ENCODE assay signal across 8 mouse cellular contexts in genomic region chr5:30915974-30916433, GRCm38 (mm10). TPM values are rescaled to one million over a fixed set of nuclear protein-coding genes. Genes with fewer than 3 reads are reported as not detected.
DNase-seq lines count a peak whose midpoint lies in the region; ATAC-seq and TF ChIP-seq lines count a peak whose summit lies in the region.

No protein-coding gene starts in this region.

- H3K4me2 ChIP-seq in embryonic facial prominence, embryonic 15.5 days (replicated peaks), result peak overlapping the region; percentile 70
- H3K4me2 ChIP-seq in limb, embryonic 13.5 days (replicated peaks), result peak overlapping the region; percentile 99
- H3K4me2 ChIP-seq in midbrain, embryonic 15.5 days, result peak overlapping the region; percentile 31

- peak; percentile 64 for ATAC-seq in embryonic facial prominence, embryonic 15.5 days (ENCODE audit: insufficient number of reproducible peaks, low FRiP score, low TSS enrichment, low read depth)
- ATAC-seq in limb, embryonic 13.5 days (ENCODE audit: low FRiP score, low read depth), result peak; percentile 6
- ATAC-seq in midbrain, embryonic 15.5 days (replicated peaks), result peak; percentile 88

- WGBS in embryonic facial prominence, embryonic 15.5 days, result 3% methylated on average over 7 of the region's 7 CpGs
- WGBS in limb, embryonic 13.5 days, result 9% methylated on average over 7 of the region's 7 CpGs
- whole genome bisulfite sequencing in midbrain, embryonic 15.5 days, result under 1% methylated on average over 7 of the region's 7 CpGs

- no peak for TF ChIP-seq POLR2A in bone marrow macrophage, adult 2 months (IDR thresholded peaks at IDR 0.05; ENCODE audit: borderline replicate concordance, low read depth, low read length)

- H3K27me3 ChIP-seq in embryonic facial prominence, embryonic 15.5 days, result no peaks in the 10 kb centered on the region
- H3K27me3 ChIP-seq in limb, embryonic 13.5 days, result no peaks in the 10 kb centered on the region
- H3K27me3 ChIP-seq in midbrain, embryonic 15.5 days (replicated peaks), result no peaks in the 10 kb centered on the region

- DNase-seq in CD4-positive helper T cell, adult 2 months (ENCODE audit: low read depth, low spot score), result peak; percentile 67
- peak; percentile 98 to 99 for DNase-seq in heart, adult 9 months (ENCODE audit: low spot score in 2 of 2)
- DNase-seq in kidney, adult 9 months, result peak; percentile 98
- DNase-seq in spleen, postnatal 10 days (ENCODE audit: low spot score in 2 of 2), result peak; percentile 51 to 70

- H3K9me3 ChIP-seq in embryonic facial prominence, embryonic 15.5 days (replicated peaks), result no peaks in the 10 kb centered on the region
- no peaks in the 10 kb centered on the region for H3K9me3 ChIP-seq in limb, embryonic 13.5 days
- H3K9me3 ChIP-seq in midbrain, embryonic 15.5 days, result no peaks in the 10 kb centered on the region

- TF ChIP-seq CTCF in bone marrow macrophage, adult 2 months (IDR thresholded peaks at IDR 0.05; ENCODE audit: low read depth, low read length), result 0 out of 2 replicates have a peak, but pooled peaks have one; percentile 22

- no peak overlapping the region for H3K4me3 ChIP-seq in bone marrow macrophage, adult 2 months (ENCODE audit: insufficient read depth, low read length)
- H3K4me3 ChIP-seq in embryonic facial prominence, embryonic 15.5 days (replicated peaks), result peak overlapping the region; percentile 55
- peak overlapping the region; percentile 65 for H3K4me3 ChIP-seq in limb, embryonic 13.5 days
- no peak overlapping the region; the same call in 1 of the 2 replicates for H3K4me3 ChIP-seq in midbrain, embryonic 15.5 days

- peak overlapping the region; percentile 95 for H3K27ac ChIP-seq in bone marrow macrophage, adult 2 months (ENCODE audit: insufficient read depth, low read depth, low read length)
- peak overlapping the region; percentile 95 for H3K27ac ChIP-seq in embryonic facial prominence, embryonic 15.5 days (replicated peaks)
- peak overlapping the region; percentile 99; the same call in 1 of the 2 replicates for H3K27ac ChIP-seq in limb, embryonic 13.5 days
- H3K27ac ChIP-seq in midbrain, embryonic 15.5 days, result peak overlapping the region; percentile 51

- H3K36me3 ChIP-seq in embryonic facial prominence, embryonic 15.5 days, result peaks cover 43% of the 10 kb centered on the region
- peaks cover 44% of the 10 kb centered on the region for H3K36me3 ChIP-seq in limb, embryonic 13.5 days
- H3K36me3 ChIP-seq in midbrain, embryonic 15.5 days (replicated peaks), result no peaks in the 10 kb centered on the region

- peak overlapping the region; percentile 53; the same call in 1 of the 2 replicates for H3K9ac ChIP-seq in embryonic facial prominence, embryonic 15.5 days
- peak overlapping the region; percentile 89 for H3K9ac ChIP-seq in limb, embryonic 13.5 days
- H3K9ac ChIP-seq in midbrain, embryonic 15.5 days, result no peak overlapping the region

- H3K4me1 ChIP-seq in bone marrow macrophage, adult 2 months (ENCODE audit: control insufficient read depth, insufficient read depth, low read length), result peaks cover 42% of the 10 kb centered on the region
- H3K4me1 ChIP-seq in embryonic facial prominence, embryonic 15.5 days, result peaks cover 81% of the 10 kb centered on the region
- H3K4me1 ChIP-seq in limb, embryonic 13.5 days, result peaks cover 89% of the 10 kb centered on the region
- peaks cover 24% of the 10 kb centered on the region for H3K4me1 ChIP-seq in midbrain, embryonic 15.5 days

RNA-seq across cellular contexts. Expression of gene Emilin1, which starts 2.8 kb away (rescaled TPM):
- polyA plus RNA-seq in bone marrow macrophage, adult 2 months (2012; ENCODE audit: insufficient read depth, insufficient read length, missing spikeins), result 29.1 and 37.2 TPM in 2 replicates
- 244 and 254 TPM in 2 replicates for polyA plus RNA-seq in embryonic facial prominence, embryonic 15.5 days (2015; fragmentation: Nextera tagmentation; extraction: Ambion mirVana)
- polyA plus RNA-seq in limb, embryonic 13.5 days (2015; fragmentation: Nextera tagmentation; extraction: Ambion mirVana), result 279 and 281 TPM in 2 replicates
- polyA plus RNA-seq in midbrain, embryonic 15.5 days (2015; fragmentation: Nextera tagmentation; extraction: Ambion mirVana), result 17.8 and 20.3 TPM in 2 replicates

RNA-seq across cellular contexts. Expression of gene Khk, which starts 5.2 kb away (rescaled TPM):
- polyA plus RNA-seq in bone marrow macrophage, adult 2 months (2012; ENCODE audit: insufficient read depth, insufficient read length, missing spikeins), result 29.8 and 38.9 TPM in 2 replicates
- polyA plus RNA-seq in embryonic facial prominence, embryonic 15.5 days (2015; fragmentation: Nextera tagmentation; extraction: Ambion mirVana), result 23.8 and 25.6 TPM in 2 replicates
- 20.0 and 22.6 TPM in 2 replicates for polyA plus RNA-seq in limb, embryonic 13.5 days (2015; fragmentation: Nextera tagmentation; extraction: Ambion mirVana)
- polyA plus RNA-seq in midbrain, embryonic 15.5 days (2015; fragmentation: Nextera tagmentation; extraction: Ambion mirVana), result 8.0 and 10.4 TPM in 2 replicates

RNA-seq across cellular contexts. Expression of gene Ost4, which starts 8.4 kb away (rescaled TPM):
- polyA plus RNA-seq in bone marrow macrophage, adult 2 months (2012; ENCODE audit: insufficient read depth, insufficient read length, missing spikeins), result 317 and 358 TPM in 2 replicates
- 482 and 502 TPM in 2 replicates for polyA plus RNA-seq in embryonic facial prominence, embryonic 15.5 days (2015; fragmentation: Nextera tagmentation; extraction: Ambion mirVana)
- 408 and 424 TPM in 2 replicates for polyA plus RNA-seq in limb, embryonic 13.5 days (2015; fragmentation: Nextera tagmentation; extraction: Ambion mirVana)
- 217 and 225 TPM in 2 replicates for polyA plus RNA-seq in midbrain, embryonic 15.5 days (2015; fragmentation: Nextera tagmentation; extraction: Ambion mirVana)

RNA-seq across cellular contexts. Expression of gene Agbl5, which starts 27.5 kb away (rescaled TPM):
- 5.8 and 6.5 TPM in 2 replicates for polyA plus RNA-seq in bone marrow macrophage, adult 2 months (2012; ENCODE audit: insufficient read depth, insufficient read length, missing spikeins)
- polyA plus RNA-seq in embryonic facial prominence, embryonic 15.5 days (2015; fragmentation: Nextera tagmentation; extraction: Ambion mirVana), result 22.1 and 28.7 TPM in 2 replicates
- polyA plus RNA-seq in limb, embryonic 13.5 days (2015; fragmentation: Nextera tagmentation; extraction: Ambion mirVana), result 32.5 and 34.0 TPM in 2 replicates
- polyA plus RNA-seq in midbrain, embryonic 15.5 days (2015; fragmentation: Nextera tagmentation; extraction: Ambion mirVana), result 25.2 and 32.3 TPM in 2 replicates

RNA-seq across cellular contexts. Expression of gene Cgref1, which starts 29.4 kb away (rescaled TPM):
- polyA plus RNA-seq in bone marrow macrophage, adult 2 months (2012; ENCODE audit: insufficient read depth, insufficient read length, missing spikeins), result not detected in 2 replicates
- polyA plus RNA-seq in embryonic facial prominence, embryonic 15.5 days (2015; fragmentation: Nextera tagmentation; extraction: Ambion mirVana), result 32.1 and 34.0 TPM in 2 replicates
- 7.6 and 8.7 TPM in 2 replicates for polyA plus RNA-seq in limb, embryonic 13.5 days (2015; fragmentation: Nextera tagmentation; extraction: Ambion mirVana)
- polyA plus RNA-seq in midbrain, embryonic 15.5 days (2015; fragmentation: Nextera tagmentation; extraction: Ambion mirVana), result 62.7 and 66.5 TPM in 2 replicates

Comparison
In these comparisons a context has a peak if more than half of its experiments do, and no peak if none do; other contexts are left out.
1. H3K4me3 ChIP-seq: peak in embryonic facial prominence, embryonic 15.5 days (single experiment) and limb, embryonic 13.5 days (single experiment); none in bone marrow macrophage, adult 2 months (single experiment) and midbrain, embryonic 15.5 days (single experiment).
2. ATAC-seq: peak in every context shown above with its lines; median percentile 88 in midbrain, embryonic 15.5 days; 64 in embryonic facial prominence, embryonic 15.5 days; 6 in limb, embryonic 13.5 days.
3. H3K4me2 ChIP-seq: peak in every context shown above with its lines; median percentile 99 in limb, embryonic 13.5 days; 70 in embryonic facial prominence, embryonic 15.5 days; 31 in midbrain, embryonic 15.5 days.
4. Peak in every context shown above with its lines, with median percentiles within 50 percentile points of each other: DNase-seq and H3K27ac ChIP-seq.